Mouse (Mus musculus) macrophage (primary cell): ENCODE data around the gene Mad1l1. TPM values are rescaled to one million over a fixed set of nuclear protein-coding genes. Genes with fewer than 3 reads are reported as not detected.

Experiments
- H3K27ac ChIP-seq: fragments of 350-480 bp; formaldehyde crosslinking; 2 replicates; pipeline ENCODE4 v1.9.0; 2021
- H3K36me3 ChIP-seq: fragments of 350-480 bp; formaldehyde crosslinking; 2 replicates; pipeline ENCODE4 v1.9.0; 2021; ENCODE audit errors: inconsistent target
- H3K4me3 ChIP-seq: fragments of 350-480 bp; formaldehyde crosslinking; 2 replicates; pipeline ENCODE4 v1.9.0; 2021; ENCODE audit errors: inconsistent target
- H3K79me2 ChIP-seq: fragments of 350-480 bp; formaldehyde crosslinking; 2 replicates; pipeline ENCODE4 v1.9.0; 2021; ENCODE audit errors: inconsistent target
- WGBS: methylation state at CpG from one replicate; pipeline ENCODE4 v1.1.7; 2026; ENCODE audit warnings: inconsistent platforms; ENCODE audit not compliant: missing documents; 5-methylcytosine and 5-hydroxymethylcytosine counted together
- polyA plus RNA-seq: library from polyadenylated mRNA; stranded (reverse); fragments of 250-400 nt; gene quantifications from 3 replicates; pipeline ENCODE4 v1.2.4, GENCODE M21; 2018; ENCODE audit warnings: inconsistent platforms

The Mad1l1 gene
- polyA plus RNA-seq, 1 experiment from 2014 or later: 15.3 TPM

GRCm38 (mm10) chr5:140062828-140063227, 258.5 kb downstream of the Mad1l1 start:
- 95% methylated on average over 3 of the region's 3 CpGs for WGBS
- Histone ChIP-seq H3K36me3 (no peaks in the 10 kb centered on the region), H3K79me2 (no peaks in the 10 kb centered on the region), H3K27ac (no peak overlapping the region), H3K4me3 (no peak overlapping the region)

- H3K36me3 ChIP-seq: no peaks in the 10 kb centered on the region
- no peaks in the 10 kb centered on the region for H3K79me2 ChIP-seq
- no peak overlapping the region for H3K4me3 ChIP-seq
- 80% methylated on average over 3 of the region's 3 CpGs for WGBS
- H3K27ac ChIP-seq: no peak overlapping the region
These were observed 259.0 kb downstream of the Mad1l1 start for GRCm38 (mm10) chr5:140062316-140062715.

- WGBS: 89% methylated on average over 6 of the region's 6 CpGs
- H3K79me2 ChIP-seq: no peaks in the 10 kb centered on the region
- H3K4me3 ChIP-seq: no peak overlapping the region
- no peaks in the 10 kb centered on the region for H3K36me3 ChIP-seq
- H3K27ac ChIP-seq: no peak overlapping the region
These were observed 260.0 kb downstream of the Mad1l1 start for GRCm38 (mm10) chr5:140061296-140061879.

GRCm38 (mm10) chr5:140056291-140056690, 265.1 kb downstream of the Mad1l1 start:
- Histone ChIP-seq H3K4me3 (no peak overlapping the region), H3K27ac (no peak overlapping the region), H3K36me3 (no peaks in the 10 kb centered on the region), H3K79me2 (no peaks in the 10 kb centered on the region)
- WGBS: 100% methylated on average over 3 of the region's 3 CpGs

- Histone ChIP-seq H3K79me2 (no peaks in the 10 kb centered on the region), H3K4me3 (no peak overlapping the region), H3K27ac (no peak overlapping the region), H3K36me3 (no peaks in the 10 kb centered on the region)
- 100% methylated on average over 3 of the region's 3 CpGs for WGBS
These were observed 265.9 kb downstream of the Mad1l1 start for GRCm38 (mm10) chr5:140055431-140055830.

- Histone ChIP-seq H3K27ac (no peak overlapping the region), H3K36me3 (no peaks in the 10 kb centered on the region), H3K79me2 (no peaks in the 10 kb centered on the region), H3K4me3 (no peak overlapping the region)
- WGBS: 95% methylated on average over 3 of the region's 3 CpGs
These were observed 267.7 kb downstream of the Mad1l1 start for GRCm38 (mm10) chr5:140053626-140054025.

- 95% methylated on average over 3 of the region's 3 CpGs for WGBS
- no peaks in the 10 kb centered on the region for H3K36me3 ChIP-seq
- no peak overlapping the region for H3K4me3 ChIP-seq
- no peak overlapping the region for H3K27ac ChIP-seq
- H3K79me2 ChIP-seq: no peaks in the 10 kb centered on the region
These were observed 268.9 kb downstream of the Mad1l1 start for GRCm38 (mm10) chr5:140052405-140052804.

- Histone ChIP-seq H3K36me3 (no peaks in the 10 kb centered on the region), H3K4me3 (no peak overlapping the region), H3K27ac (no peak overlapping the region), H3K79me2 (no peaks in the 10 kb centered on the region)
- 89% methylated on average over 2 of the region's 2 CpGs for WGBS
These were observed 275.9 kb downstream of the Mad1l1 start for GRCm38 (mm10) chr5:140045453-140045852.

GRCm38 (mm10) chr5:140043002-140043401, 278.4 kb downstream of the Mad1l1 start:
- Histone ChIP-seq H3K4me3 (no peak overlapping the region), H3K27ac (no peak overlapping the region), H3K79me2 (no peaks in the 10 kb centered on the region), H3K36me3 (no peaks in the 10 kb centered on the region)
- WGBS: 100% methylated on average over 1 of the region's 1 CpGs

GRCm38 (mm10) chr5:140042002-140042611, 279.2 kb downstream of the Mad1l1 start:
- no peaks in the 10 kb centered on the region for H3K36me3 ChIP-seq
- 95% methylated on average over 3 of the region's 3 CpGs for WGBS

GRCm38 (mm10) chr5:140041055-140041454, 280.3 kb downstream of the Mad1l1 start:
- WGBS: 97% methylated on average over 3 of the region's 3 CpGs
- Histone ChIP-seq H3K4me3 (no peak overlapping the region), H3K27ac (no peak overlapping the region), H3K36me3 (no peaks in the 10 kb centered on the region), H3K79me2 (no peaks in the 10 kb centered on the region)

More at GRCm38 (mm10) chr5:140042002-140042611, 279.2 kb downstream of the Mad1l1 start:
- H3K4me3 ChIP-seq: no peak overlapping the region
- no peaks in the 10 kb centered on the region for H3K79me2 ChIP-seq
- no peak overlapping the region for H3K27ac ChIP-seq

GRCm38 (mm10) chr5:140037587-140038233, 283.6 kb downstream of the Mad1l1 start:
- no peaks in the 10 kb centered on the region for H3K79me2 ChIP-seq
- 90% methylated on average over 6 of the region's 6 CpGs for WGBS
- H3K27ac ChIP-seq: no peak overlapping the region
- H3K36me3 ChIP-seq: no peaks in the 10 kb centered on the region
- no peak overlapping the region for H3K4me3 ChIP-seq

- Histone ChIP-seq H3K27ac (no peak overlapping the region), H3K36me3 (no peaks in the 10 kb centered on the region), H3K4me3 (no peak overlapping the region), H3K79me2 (no peaks in the 10 kb centered on the region)
- WGBS: 100% methylated on average over 2 of the region's 3 CpGs
These were observed 285.7 kb downstream of the Mad1l1 start for GRCm38 (mm10) chr5:140035641-140036040.

- no peak overlapping the region for H3K27ac ChIP-seq
- no peaks in the 10 kb centered on the region for H3K36me3 ChIP-seq
- WGBS: 30% methylated on average over 1 of the region's 1 CpGs
- no peaks in the 10 kb centered on the region for H3K79me2 ChIP-seq
- no peak overlapping the region for H3K4me3 ChIP-seq
These were observed 286.4 kb downstream of the Mad1l1 start for GRCm38 (mm10) chr5:140035025-140035330.

- Histone ChIP-seq H3K27ac (no peak overlapping the region), H3K4me3 (no peak overlapping the region), H3K36me3 (no peaks in the 10 kb centered on the region), H3K79me2 (no peaks in the 10 kb centered on the region)
- WGBS: 95% methylated on average over 5 of the region's 5 CpGs
These were observed 286.9 kb downstream of the Mad1l1 start for GRCm38 (mm10) chr5:140034300-140035024.
